Mouse (Mus musculus) kidney, postnatal 4 days (tissue): ENCODE results near the gene Hemk1.

ENCODE experiments used
- DNase-seq, 2 experiments: peaks; one replicate each; pipeline ENCODE4 v3.0.0; 2021; ENCODE audit warnings: mixed read lengths in 2 of 2

The Hemk1 gene

DNA sequence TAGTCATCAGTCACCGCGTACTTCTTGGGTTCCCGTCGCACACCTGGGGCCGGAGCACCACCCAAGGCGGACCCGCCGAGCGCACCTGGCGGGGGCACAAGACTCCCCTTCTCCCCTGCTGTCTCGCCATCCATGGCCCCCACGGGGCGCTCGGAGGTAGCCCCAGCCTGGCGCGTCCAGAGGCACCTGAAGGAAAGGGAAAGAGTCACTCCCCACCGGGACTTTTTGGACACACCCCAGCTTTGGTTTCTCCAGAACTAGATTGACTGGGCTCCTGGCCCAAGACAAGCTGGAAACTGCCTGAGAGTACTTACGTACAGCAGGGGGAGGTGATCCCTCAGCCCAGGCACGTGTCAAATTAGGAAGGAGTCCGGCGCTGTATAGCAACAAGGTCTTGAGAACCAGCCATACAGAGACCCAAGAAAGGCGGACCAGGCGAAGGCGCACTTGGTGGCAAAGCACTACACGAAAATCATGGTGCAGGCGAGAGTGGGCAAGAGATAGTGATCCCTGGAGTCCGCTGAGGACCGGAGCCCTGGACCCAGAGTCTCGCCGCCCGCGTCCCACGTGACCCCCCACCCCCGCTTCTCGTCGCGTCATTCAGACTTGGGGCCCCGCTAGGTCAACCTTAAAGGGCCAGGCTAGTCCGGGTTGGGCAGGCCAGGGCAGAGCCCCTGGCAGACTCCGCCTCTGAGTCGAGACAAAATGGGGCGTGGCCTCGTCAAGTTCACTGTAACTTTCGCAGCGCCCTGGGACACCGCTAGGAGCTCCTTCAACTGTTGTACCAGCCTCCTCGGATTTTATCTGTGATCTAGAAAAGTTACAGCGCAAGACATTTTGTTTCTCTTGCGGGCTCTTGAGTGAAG is 48.7 kb downstream of the Hemk1 start, which contains the start of gene Mapkapk3:
TSS of gene Mapkapk3 (minus strand) at position 667 of the 866 bp plus-strand sequence.
- DNase-seq = peak; percentile 89 to 94

DNA sequence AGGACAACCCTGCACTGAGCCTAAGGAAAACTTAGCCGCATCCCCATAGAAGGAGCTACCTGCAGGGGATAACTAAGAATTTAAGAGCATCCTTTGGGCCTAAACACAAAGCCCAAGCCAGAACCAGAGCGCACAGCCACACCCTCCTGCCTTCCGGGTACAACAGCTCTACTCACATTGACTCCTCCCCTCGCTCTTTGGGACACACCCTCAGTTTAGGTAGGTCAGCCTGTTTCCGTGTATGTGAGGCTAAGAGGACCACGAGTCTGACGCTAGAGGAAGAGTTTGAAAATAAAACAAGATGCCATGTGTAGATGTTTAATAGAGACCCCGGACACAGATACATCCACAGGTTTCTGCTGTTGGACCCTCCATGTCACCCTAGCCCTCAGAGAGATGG is 49.4 kb downstream of the Hemk1 start:
- DNase-seq = no peak

DNA sequence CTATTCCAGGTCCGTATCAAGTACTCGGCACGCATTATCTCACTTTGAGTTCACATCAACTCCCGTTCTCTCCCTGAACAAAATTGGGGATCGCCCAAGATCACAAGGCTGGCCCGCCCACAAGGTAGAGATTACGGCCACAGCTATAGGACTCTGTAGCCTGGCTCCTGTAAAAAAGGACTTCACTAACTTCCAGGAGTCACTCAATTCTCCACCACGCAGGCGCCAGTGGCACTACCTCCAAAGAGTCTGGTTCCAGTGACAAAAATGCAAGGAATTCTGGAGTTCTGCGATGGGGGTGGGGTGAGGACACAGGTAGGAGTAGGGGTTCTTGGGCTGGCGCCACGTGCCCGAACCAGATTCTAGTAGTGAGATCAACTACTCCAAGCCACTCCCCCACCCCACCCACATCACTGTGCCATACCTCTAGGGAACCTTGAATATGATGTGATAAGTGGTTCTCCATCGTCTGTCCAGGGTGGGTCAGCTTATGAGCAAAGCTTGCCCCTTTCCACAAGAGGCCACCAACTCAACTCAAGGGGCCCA is 50.0 kb downstream of the Hemk1 start:
- no peak for DNase-seq

DNA sequence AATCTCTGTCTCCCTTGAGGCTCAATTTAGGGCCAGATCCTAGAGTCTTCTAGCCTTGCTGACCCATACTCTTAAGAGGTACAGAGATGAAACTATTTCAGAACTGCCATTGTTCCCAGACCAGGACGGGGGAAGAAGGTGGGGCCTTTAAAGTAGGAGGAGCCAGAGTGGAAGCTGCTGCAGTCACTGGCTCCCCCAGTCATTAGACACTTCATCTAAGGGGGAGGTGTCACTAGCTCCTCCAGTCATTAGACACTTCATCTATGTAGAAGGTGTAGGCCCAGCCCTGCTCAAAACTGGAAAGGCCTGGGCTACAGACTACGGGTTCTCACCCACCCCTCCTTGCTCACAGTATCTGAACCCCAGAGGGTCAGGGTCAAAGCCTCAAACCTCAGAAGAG is 50.9 kb downstream of the Hemk1 start:
- DNase-seq = no peak

DNA sequence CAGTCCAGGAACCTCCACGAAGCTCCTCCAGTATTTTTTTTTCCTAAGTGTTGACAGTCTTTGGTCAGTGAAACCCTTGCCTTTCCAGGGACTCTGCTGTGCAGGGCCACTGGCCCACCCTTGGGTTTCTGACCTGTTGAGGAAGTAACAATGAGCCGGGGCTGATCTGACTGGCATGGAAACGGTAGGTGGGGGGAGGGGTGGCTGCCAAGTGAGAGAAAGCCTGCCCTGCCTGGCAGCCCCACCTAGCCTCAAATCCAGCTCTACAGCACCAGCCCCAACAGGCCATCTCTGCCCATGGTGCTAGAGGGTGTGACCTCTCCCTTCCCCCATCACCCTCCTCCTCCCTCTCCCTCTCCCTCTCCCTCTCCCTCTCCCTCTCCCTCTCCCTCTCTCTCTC is 53.1 kb downstream of the Hemk1 start:
- peak; percentile 55 to 67 for DNase-seq

DNA sequence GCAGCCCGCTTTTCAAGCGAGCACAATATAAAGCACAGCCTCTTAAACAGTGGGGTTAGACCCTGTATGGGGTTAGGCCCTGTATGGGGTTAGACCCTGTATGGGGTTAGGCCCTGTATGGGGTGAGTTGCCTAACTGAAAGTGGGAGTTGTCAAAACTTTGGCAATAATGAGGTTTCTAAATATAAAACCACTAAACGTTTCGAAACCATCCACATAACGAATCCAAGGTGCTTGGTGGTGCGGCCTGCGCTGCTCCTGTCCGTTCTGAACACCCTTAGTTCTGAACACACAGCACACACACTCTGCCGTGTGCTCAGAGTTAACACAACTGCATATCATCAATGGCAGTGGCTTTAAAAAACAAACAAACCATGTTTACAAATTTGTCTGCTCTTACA is 55.2 kb downstream of the Hemk1 start:
- DNase-seq = no peak

DNA sequence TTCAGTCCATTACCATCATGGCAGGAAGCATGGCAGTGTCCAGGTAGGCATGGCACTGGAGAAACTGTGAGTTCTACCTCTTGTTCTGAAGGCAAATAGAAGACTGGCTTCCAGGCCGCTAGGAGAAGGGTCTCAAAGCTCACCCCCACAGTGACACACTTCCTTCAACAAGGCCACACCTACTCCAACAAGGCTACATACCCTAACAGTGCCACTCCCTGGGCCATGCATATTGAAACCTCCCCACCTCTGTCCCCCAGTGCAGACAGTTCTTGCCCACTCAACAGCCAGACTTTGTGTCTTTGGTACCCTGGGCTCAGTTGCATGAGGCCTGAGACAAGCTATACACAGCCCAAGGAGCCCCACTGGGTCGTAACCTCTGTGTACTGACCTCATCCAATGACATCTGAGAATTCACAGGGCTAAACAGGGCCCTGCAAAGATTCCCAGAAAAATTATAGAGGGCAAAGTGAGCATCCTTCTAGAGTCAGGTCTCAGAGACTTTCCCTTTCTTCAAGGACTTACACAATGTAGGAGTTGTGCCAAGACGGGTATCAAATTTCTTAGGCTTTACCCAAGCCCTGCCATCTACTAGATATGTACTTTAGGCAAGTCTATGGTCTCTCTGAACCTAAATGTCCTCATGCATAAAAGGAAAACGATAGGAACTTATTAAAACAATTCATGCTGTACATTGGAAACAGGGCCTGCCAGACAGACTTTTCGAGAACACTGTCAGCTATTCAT is 56.7 kb downstream of the Hemk1 start:
- no peak for DNase-seq

DNA sequence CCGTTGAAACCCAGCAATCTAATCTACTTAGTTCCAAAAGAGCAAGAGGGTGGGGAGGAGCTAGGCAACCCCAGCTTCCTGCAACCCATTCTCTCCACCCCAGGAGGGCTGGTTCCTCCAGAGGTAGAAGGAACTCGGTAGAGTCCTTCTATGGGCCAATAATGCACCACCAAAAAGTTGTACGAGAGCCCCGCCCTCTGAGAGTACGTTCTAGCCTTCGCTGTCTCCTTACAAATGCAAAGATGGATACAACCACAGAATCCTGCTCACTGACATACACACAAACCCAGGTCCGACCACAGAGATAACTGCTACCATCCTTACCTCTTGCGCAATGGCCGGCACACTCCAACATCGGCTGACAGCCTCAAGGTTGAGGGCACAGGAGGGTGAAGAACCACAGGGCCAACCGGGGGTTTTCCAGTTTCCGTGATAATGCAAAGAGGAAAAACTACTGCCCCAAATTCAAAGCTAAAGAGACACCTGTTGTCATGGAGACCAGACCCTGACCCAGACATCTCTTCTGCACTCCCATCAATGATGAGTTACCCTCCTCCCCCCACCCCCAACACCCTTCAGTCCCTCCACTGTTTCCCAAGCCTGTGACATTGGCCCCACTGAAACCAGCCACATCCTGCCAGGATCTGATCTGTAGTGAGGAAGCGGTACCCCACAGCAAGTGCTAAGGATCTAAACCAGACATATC is 57.7 kb downstream of the Hemk1 start:
- no peak for DNase-seq

DNA sequence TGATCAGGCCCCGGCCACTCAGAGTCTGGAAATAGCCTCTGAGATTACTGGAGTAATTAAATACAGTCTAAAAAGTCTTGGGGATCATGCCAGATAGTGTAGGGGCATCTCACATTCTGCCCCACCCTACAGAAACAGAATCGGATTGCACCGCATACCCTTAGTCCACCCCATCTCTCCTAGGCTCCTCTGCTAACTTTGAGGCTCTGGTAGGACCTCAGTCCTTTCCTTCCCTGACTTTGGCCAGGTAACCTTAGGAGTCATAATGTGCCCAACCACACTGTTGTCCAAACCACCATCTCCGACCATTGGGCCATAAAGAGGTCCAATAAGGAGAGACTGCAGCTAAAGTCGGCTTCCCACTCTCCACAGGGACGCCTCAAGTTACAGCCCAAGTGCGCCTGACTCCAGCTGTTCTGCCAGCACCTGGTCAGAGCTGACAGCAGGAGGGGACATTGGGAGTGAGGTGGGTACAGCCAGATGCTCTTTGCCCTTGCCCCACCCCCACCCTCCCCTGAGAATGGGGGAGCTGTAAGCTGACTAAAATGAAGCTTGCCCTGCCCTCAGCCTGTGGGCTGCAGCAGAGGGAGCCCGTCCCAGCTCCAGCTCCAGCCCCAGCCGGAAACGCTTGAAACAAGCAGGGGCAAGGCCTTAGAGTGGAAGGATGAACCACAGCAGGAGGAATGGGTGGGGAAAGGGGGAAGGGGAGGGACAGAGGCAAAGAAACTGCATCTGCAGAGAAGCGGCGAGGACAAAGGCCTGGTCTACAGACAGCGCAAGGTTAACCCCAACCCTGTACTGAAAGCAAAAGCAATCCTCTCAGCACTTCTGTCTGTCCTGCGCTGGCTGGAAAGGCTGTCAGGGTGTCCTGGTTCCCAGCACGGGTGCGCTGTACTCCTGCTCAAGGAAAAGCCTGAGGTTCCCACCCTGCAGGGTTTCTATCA is 58.5 kb downstream of the Hemk1 start:
- peak; percentile 62 to 77 for DNase-seq

DNA sequence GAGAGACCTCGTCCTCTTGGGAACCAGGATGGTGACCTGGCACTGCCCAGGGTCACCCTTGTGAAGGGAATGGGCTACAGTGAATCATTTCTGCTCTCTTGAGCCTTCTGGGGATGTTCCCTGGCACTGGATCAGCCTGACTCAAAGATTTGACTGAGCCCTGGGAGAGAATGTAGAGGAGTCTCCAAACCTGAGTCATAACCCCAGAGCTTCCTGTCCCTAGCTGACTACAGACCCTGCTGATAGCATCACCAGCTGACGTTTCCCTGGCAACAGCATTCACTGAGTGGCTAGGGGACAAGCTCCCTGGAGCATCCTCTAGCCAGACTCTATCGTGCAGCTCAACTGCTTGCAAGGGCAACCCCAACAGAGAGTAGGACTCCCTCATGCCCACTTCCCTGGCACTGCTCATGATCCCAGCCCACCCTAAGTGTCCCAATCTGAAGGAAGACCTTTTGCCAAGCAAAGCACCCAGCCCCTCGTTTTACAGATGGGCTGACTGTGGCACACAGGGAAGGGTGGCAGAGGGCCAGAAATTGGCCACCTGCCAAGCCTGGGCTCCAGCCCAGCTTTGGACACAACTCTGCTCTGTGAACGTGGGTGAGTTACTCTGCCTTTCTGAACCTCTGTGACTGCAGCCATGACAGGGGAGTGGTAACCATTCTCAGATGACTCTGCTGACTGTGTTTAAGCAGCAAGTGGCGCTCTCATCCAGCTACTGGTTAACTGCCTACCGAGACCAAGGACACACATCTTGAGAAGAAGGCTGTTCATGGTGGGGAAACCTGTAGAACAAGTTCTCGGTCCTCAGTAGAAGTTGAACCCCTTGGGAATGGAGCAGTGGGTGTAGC is 59.4 kb downstream of the Hemk1 start:
- no peak for DNase-seq

DNA sequence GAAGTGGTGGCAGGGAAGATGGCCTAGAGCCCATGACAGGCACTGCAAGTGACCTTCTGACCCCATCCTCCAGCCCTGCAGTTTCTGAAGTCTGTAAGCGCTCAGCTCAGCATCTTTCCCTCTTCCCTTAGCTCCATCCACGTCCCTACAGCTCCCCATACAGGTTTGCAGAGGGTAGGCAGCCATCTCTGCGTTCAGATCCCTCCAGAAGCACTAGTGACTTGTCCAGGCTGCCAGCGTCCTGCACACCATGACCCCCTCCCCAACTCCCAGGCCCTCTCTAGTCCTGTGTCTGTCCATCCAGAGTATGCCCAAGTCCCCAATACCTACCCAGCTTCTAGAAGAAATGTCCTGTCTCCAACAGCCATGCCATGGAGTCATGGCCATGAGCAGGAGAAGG is 60.0 kb downstream of the Hemk1 start:
- DNase-seq = no peak

DNA sequence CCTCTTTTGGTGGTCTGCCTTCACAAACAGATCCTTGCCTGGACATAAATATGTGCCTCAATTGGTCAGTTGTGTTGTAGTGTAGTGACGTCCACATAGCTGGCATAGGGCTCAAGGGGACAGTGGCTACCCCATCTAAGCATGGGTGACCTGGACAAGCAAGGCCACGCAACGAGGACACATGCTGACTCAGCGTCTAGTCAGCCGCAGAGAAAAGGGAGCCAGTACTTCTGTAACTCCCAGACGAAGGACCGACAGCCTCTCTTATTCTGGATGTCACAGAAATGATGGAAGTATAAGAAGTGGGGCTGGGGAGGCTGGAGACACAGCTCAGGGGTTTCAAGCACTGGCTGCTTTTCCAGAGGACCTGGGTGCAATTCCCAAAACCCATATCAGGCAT is 60.5 kb downstream of the Hemk1 start:
- no peak for DNase-seq
